8 mouse cellular contexts compared by ENCODE assay signal in genomic region chr10:86452326-86452995, GRCm38 (mm10). TPM values are rescaled to one million over a fixed set of nuclear protein-coding genes. Genes with fewer than 3 reads are reported as not detected.
A peak's percentile ranks its signal among the peaks of the same experiment; 100 is the strongest.
DNase-seq lines count a peak whose midpoint lies in the region; ATAC-seq and TF ChIP-seq lines count a peak whose summit lies in the region.

No protein-coding gene starts in this region.

- WGBS in embryonic facial prominence, embryonic 11.5 days, result 44% methylated on average over 6 of the region's 6 CpGs
- 41% methylated on average over 6 of the region's 6 CpGs for WGBS in hindbrain, embryonic 12.5 days
- WGBS in stomach, postnatal 0 days, result 32% methylated on average over 6 of the region's 6 CpGs

- DNase-seq in gastrocnemius, adult 2 months, result peak; percentile 22
- no peak for DNase-seq in gastrocnemius, postnatal 25 days
- DNase-seq in adrenal gland, postnatal 25 days, result peak; percentile 5
- peak; percentile 77 for DNase-seq in embryonic facial prominence, embryonic 11.5 days (ENCODE audit: low spot score)
- DNase-seq in left cerebral cortex, adult 18-20 months (ENCODE audit: low spot score in 2 of 2), result peak; percentile 23 to 45
- DNase-seq in mesoderm, embryonic 11.5 days (ENCODE audit: low read depth, low spot score), result peak; percentile 76
- peak; percentile 42 for DNase-seq in stomach, postnatal 0 days (ENCODE audit: low spot score)

- peak; percentile 73 for ATAC-seq in embryonic facial prominence, embryonic 11.5 days (replicated peaks; ENCODE audit: insufficient number of reproducible peaks, low FRiP score, low TSS enrichment, low read depth)
- peak; percentile 71 for ATAC-seq in hindbrain, embryonic 12.5 days (ENCODE audit: low FRiP score)
- ATAC-seq in stomach, postnatal 0 days (ENCODE audit: low FRiP score, low TSS enrichment), result peak; percentile 81

- no peak overlapping the region for H3K9ac ChIP-seq in embryonic facial prominence, embryonic 11.5 days (replicated peaks; ENCODE audit: low read length)
- no peak overlapping the region for H3K9ac ChIP-seq in hindbrain, embryonic 12.5 days
- no peak overlapping the region for H3K9ac ChIP-seq in stomach, postnatal 0 days (ENCODE audit: low read length)

- no peak overlapping the region for H3K27ac ChIP-seq in gastrocnemius, adult 2 months
- H3K27ac ChIP-seq in embryonic facial prominence, embryonic 11.5 days (replicated peaks; ENCODE audit: low read depth, low read length), result no peak overlapping the region
- no peak overlapping the region for H3K27ac ChIP-seq in hindbrain, embryonic 12.5 days
- H3K27ac ChIP-seq in stomach, postnatal 0 days (replicated peaks), result no peak overlapping the region

- intact Hi-C loops in gastrocnemius, adult 2 months (cut with DNase I), result loop anchor here (1.0 to 5.0 kb wide), 3 partner anchors 95 to 270 kb away; no protein-coding TSS in a partner anchor

- H3K4me1 ChIP-seq in embryonic facial prominence, embryonic 11.5 days (ENCODE audit: control insufficient read depth, insufficient read depth, low read length), result no peaks in the 10 kb centered on the region
- H3K4me1 ChIP-seq in hindbrain, embryonic 12.5 days, result peaks cover 10% of the 10 kb centered on the region
- no peaks in the 10 kb centered on the region for H3K4me1 ChIP-seq in stomach, postnatal 0 days (replicated peaks; ENCODE audit: control insufficient read depth, insufficient read depth)

- no peaks in the 10 kb centered on the region for H3K36me3 ChIP-seq in embryonic facial prominence, embryonic 11.5 days (replicated peaks; ENCODE audit: control insufficient read depth, insufficient read depth, low read depth, low read length)
- H3K36me3 ChIP-seq in hindbrain, embryonic 12.5 days, result no peaks in the 10 kb centered on the region
- H3K36me3 ChIP-seq in stomach, postnatal 0 days (ENCODE audit: control insufficient read depth, insufficient read depth, low read length), result no peaks in the 10 kb centered on the region

- H3K27me3 ChIP-seq in embryonic facial prominence, embryonic 11.5 days (ENCODE audit: control insufficient read depth, insufficient read depth, low read length), result no peaks in the 10 kb centered on the region
- no peaks in the 10 kb centered on the region for H3K27me3 ChIP-seq in hindbrain, embryonic 12.5 days
- no peaks in the 10 kb centered on the region for H3K27me3 ChIP-seq in stomach, postnatal 0 days (ENCODE audit: control insufficient read depth, insufficient read depth, low read length)

- no peak overlapping the region for H3K4me3 ChIP-seq in gastrocnemius, adult 2 months
- no peak overlapping the region for H3K4me3 ChIP-seq in embryonic facial prominence, embryonic 11.5 days (ENCODE audit: low read depth, low read length)
- no peak overlapping the region for H3K4me3 ChIP-seq in hindbrain, embryonic 12.5 days
- H3K4me3 ChIP-seq in stomach, postnatal 0 days (ENCODE audit: low read depth, low read length), result no peak overlapping the region

- H3K9me3 ChIP-seq in embryonic facial prominence, embryonic 11.5 days (replicated peaks; ENCODE audit: control insufficient read depth, low read length), result no peaks in the 10 kb centered on the region
- no peaks in the 10 kb centered on the region for H3K9me3 ChIP-seq in hindbrain, embryonic 12.5 days (replicated peaks)
- H3K9me3 ChIP-seq in stomach, postnatal 0 days (ENCODE audit: control insufficient read depth, low read length), result no peaks in the 10 kb centered on the region

- TF ChIP-seq CTCF in gastrocnemius, adult 2 months (IDR thresholded peaks at IDR 0.05), result peak; percentile 89
- peak; percentile 96 for TF ChIP-seq CTCF in stomach, postnatal 0 days (IDR thresholded peaks at IDR 0.05; ENCODE audit: low read depth)

- TF ChIP-seq EP300 in stomach, postnatal 0 days (optimal IDR thresholded peaks at IDR 0.05), result no peak

- H3K4me2 ChIP-seq in embryonic facial prominence, embryonic 11.5 days (ENCODE audit: low read depth, low read length), result no peak overlapping the region
- H3K4me2 ChIP-seq in hindbrain, embryonic 12.5 days (replicated peaks), result no peak overlapping the region
- no peak overlapping the region for H3K4me2 ChIP-seq in stomach, postnatal 0 days (replicated peaks; ENCODE audit: low read depth)

RNA-seq across cellular contexts. Expression of gene Syn3, which starts 46.2 kb away (rescaled TPM):
- under 1 TPM; 0.28 TPM for total RNA-seq in gastrocnemius, adult 2 months (2021)
- under 1 TPM; 0.23 to 0.43 TPM for total RNA-seq in gastrocnemius, postnatal 25 days (2021)
- 3.4 and 5.2 TPM in 2 replicates for total RNA-seq in adrenal gland, postnatal 25 days (2021)
- 2.0 and 3.1 TPM in 2 replicates for polyA plus RNA-seq in embryonic facial prominence, embryonic 11.5 days (2014; fragmentation: Nextera tagmentation; extraction: Ambion mirVana)
- 7.9 and 9.2 TPM in 2 replicates for polyA plus RNA-seq in hindbrain, embryonic 12.5 days (2016; fragmentation: Nextera tagmentation; extraction: Ambion mirVana)
- 10 to 100 TPM; 23.0 to 27.5 TPM for total RNA-seq in left cerebral cortex, adult 18-20 months (2021)
- 1.3 and 1.6 TPM in 2 replicates for polyA plus RNA-seq in stomach, postnatal 0 days (2015; fragmentation: Nextera tagmentation; extraction: Ambion mirVana)
